Mouse (Mus musculus): ENCODE measurements around the gene Tnfrsf19. TPM values are rescaled to one million over a fixed set of nuclear protein-coding genes. Genes with fewer than 3 reads are reported as not detected.

Tnfrsf19 gene
- 4.0 and 4.7 TPM in 2 replicates for polyA plus RNA-seq (2012; rRNA removed)

DNA sequence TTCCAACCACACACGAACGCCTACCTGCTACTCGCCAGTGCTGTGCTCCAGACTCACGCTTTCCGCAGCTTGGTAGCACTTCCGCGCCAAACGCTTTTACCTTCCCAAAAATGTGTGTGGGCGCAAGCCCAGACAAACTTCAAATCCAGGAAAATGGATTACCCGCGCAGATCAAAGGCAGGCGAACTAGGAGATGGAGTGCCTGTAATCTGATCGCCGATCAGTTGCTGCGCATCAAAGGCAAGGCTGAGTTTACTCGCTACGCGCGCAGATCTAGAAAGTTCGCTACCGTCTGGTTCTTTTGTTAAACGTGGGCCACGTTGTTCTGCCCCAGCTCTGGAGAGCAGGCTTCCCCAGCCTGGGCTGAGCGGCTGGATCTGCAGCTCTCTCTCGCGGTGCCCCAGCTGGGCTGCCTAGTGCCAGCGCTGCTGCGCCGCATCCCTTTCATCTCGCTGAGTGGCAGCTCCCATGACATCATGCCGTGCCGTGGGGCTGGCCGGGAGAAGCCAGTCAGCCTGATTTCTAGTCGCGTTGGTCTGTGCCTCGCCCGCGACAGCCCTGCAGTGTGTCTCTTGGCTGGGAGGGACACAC is at the start of gene Tnfrsf19:
TSS of gene Tnfrsf19 (minus strand) at position 400 of the 591 bp plus-strand sequence.
- H3K4me1 ChIP-seq (ENCODE audit: control insufficient read depth, insufficient read depth, insufficient read length, low read length), result peaks cover 8% of the 10 kb centered on the region
- peak within 1 kb of the TSS; percentile 71 for H3K4me3 ChIP-seq (ENCODE audit: low read depth, low read length)
- no peak; the same call in 1 of the 2 replicates for TF ChIP-seq POLR2A (IDR thresholded peaks at IDR 0.05; ENCODE audit: low read depth, low read length)
- TF ChIP-seq CTCF (IDR thresholded peaks at IDR 0.05; ENCODE audit: extremely low read depth, insufficient read length, insufficient replicate concordance, low read depth, low read length), result no peak
- H3K27me3 ChIP-seq (ENCODE audit: control insufficient read depth, insufficient read depth, low read length), result peaks cover 5% of the 10 kb centered on the region; the same call in 1 of the 2 replicates
- no peaks in the 10 kb centered on the region for H3K36me3 ChIP-seq (ENCODE audit: control insufficient read depth, insufficient read depth, low read length)
- WGBS, result under 1% methylated on average over 38 of the region's 38 CpGs
- peak within 1 kb of the TSS; percentile 10 for H3K27ac ChIP-seq (ENCODE audit: insufficient read depth, low read depth, low read length)

DNA sequence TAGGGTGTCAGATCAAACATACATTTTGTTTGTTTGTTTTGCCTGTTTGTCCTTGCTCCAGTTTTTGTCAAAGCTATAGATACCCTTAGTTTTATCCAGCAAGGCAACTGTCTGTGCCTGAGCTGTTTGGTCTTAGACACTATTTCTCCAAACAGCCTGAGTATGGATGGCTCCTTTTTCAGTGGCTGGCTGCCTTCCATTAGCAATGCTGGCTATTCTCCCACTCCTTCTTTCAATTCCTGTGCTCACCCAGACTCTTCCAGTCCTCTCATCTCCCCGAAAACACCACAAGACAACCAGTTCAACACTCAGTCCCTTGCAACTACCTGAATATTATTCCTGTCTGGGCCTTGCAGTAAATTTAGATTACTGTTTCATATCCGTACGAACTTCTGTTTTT is 45.8 kb upstream of the Tnfrsf19 start:
- no peaks in the 10 kb centered on the region for H3K4me1 ChIP-seq (ENCODE audit: control insufficient read depth, insufficient read depth, insufficient read length, low read length)
- no peaks in the 10 kb centered on the region for H3K27me3 ChIP-seq (ENCODE audit: control insufficient read depth, insufficient read depth, low read length)
- no peak for TF ChIP-seq POLR2A (IDR thresholded peaks at IDR 0.05; ENCODE audit: low read depth, low read length)
- no peak for TF ChIP-seq CTCF (IDR thresholded peaks at IDR 0.05; ENCODE audit: extremely low read depth, insufficient read length, insufficient replicate concordance, low read depth, low read length)
- no peak overlapping the region for H3K27ac ChIP-seq (ENCODE audit: insufficient read depth, low read depth, low read length)
- no peak overlapping the region for H3K4me3 ChIP-seq (ENCODE audit: low read depth, low read length)
- no peaks in the 10 kb centered on the region for H3K36me3 ChIP-seq (ENCODE audit: control insufficient read depth, insufficient read depth, low read length)
- WGBS, result 79% methylated on average over 3 of the region's 3 CpGs

DNA sequence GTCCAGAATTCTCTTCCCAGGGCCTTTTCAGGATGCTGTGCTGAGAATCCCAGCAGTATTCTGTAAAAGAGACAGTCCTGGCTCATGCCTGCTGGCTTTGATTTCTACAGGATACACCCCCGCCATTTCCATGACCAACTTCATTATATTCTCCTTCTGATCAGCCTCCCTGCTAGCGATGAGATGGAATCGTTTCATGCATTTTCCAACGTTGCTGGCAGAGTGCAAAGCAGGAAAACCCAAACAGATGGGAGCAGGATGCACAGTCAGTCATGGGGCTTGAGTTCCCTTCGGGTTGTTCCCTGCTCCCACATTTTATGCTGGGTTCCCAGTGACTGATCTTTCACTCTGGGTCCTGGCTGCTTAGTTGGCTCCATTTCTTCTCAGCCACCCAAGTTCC is 44.7 kb upstream of the Tnfrsf19 start:
- Histone ChIP-seq H3K4me3 (ENCODE audit: low read depth, low read length) (no peak overlapping the region), H3K27ac (ENCODE audit: insufficient read depth, low read depth, low read length) (no peak overlapping the region), H3K27me3 (ENCODE audit: control insufficient read depth, insufficient read depth, low read length) (no peaks in the 10 kb centered on the region), H3K4me1 (ENCODE audit: control insufficient read depth, insufficient read depth, insufficient read length, low read length) (no peaks in the 10 kb centered on the region), H3K36me3 (ENCODE audit: control insufficient read depth, insufficient read depth, low read length) (no peaks in the 10 kb centered on the region)
- WGBS, result 79% methylated on average over 5 of the region's 5 CpGs
- TF ChIP-seq POLR2A (IDR thresholded peaks at IDR 0.05; ENCODE audit: low read depth, low read length), result no peak
- TF ChIP-seq CTCF (IDR thresholded peaks at IDR 0.05; ENCODE audit: extremely low read depth, insufficient read length, insufficient replicate concordance, low read depth, low read length), result no peak

DNA sequence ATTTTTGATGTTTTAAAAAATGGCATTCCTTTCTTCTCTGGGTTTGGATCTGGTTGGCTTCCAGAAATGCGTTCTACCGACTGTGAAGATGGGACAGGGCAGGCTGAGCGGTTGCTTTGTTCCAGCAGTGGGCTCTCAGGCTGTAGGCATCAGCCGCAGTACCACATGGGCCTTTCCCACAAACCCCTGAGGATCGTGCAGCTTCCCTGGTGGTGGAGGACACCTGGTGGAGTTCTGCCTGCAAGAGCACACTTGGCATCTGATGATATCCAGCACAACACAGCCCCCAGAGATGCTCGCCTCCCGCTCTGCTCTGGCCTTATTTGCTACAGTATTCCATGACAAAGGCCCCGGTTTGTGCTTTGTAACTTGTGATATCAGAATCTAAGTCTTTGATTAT is 41.9 kb upstream of the Tnfrsf19 start:
- no peak overlapping the region for H3K4me3 ChIP-seq (ENCODE audit: low read depth, low read length)
- H3K27me3 ChIP-seq (ENCODE audit: control insufficient read depth, insufficient read depth, low read length), result no peaks in the 10 kb centered on the region
- H3K36me3 ChIP-seq (ENCODE audit: control insufficient read depth, insufficient read depth, low read length), result no peaks in the 10 kb centered on the region
- 80% methylated on average over 8 of the region's 8 CpGs for WGBS
- no peaks in the 10 kb centered on the region for H3K4me1 ChIP-seq (ENCODE audit: control insufficient read depth, insufficient read depth, insufficient read length, low read length)
- no peak overlapping the region for H3K27ac ChIP-seq (ENCODE audit: insufficient read depth, low read depth, low read length)
- TF ChIP-seq CTCF (IDR thresholded peaks at IDR 0.05; ENCODE audit: extremely low read depth, insufficient read length, insufficient replicate concordance, low read depth, low read length) (no peak), POLR2A (IDR thresholded peaks at IDR 0.05; ENCODE audit: low read depth, low read length) (no peak)

DNA sequence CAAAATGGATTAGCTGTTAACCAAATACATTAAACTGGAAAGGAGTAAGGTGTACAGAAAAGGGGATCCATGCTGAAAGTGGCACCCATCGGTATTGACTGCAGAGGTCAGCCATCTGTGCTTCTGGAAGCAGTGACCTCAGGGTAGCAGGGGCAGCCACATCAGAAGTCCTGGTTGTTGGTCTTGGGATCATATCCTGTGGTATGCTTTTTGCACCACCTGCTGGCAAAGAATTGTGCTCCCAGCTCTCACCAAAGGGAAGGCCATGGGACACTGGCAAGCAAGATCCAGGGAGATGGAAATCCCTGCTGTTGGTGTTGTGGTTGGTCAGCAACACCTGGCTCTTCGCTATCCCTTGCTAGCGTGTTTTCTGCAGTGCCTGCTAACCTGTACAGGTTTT is 39.0 kb upstream of the Tnfrsf19 start:
- TF ChIP-seq CTCF (IDR thresholded peaks at IDR 0.05; ENCODE audit: extremely low read depth, insufficient read length, insufficient replicate concordance, low read depth, low read length), result peak; percentile 53; the same call in 1 of the 2 replicates
- no peak for TF ChIP-seq POLR2A (IDR thresholded peaks at IDR 0.05; ENCODE audit: low read depth, low read length)
- Histone ChIP-seq H3K4me3 (ENCODE audit: low read depth, low read length) (no peak overlapping the region), H3K36me3 (ENCODE audit: control insufficient read depth, insufficient read depth, low read length) (no peaks in the 10 kb centered on the region), H3K4me1 (ENCODE audit: control insufficient read depth, insufficient read depth, insufficient read length, low read length) (no peaks in the 10 kb centered on the region), H3K27ac (ENCODE audit: insufficient read depth, low read depth, low read length) (no peak overlapping the region), H3K27me3 (ENCODE audit: control insufficient read depth, insufficient read depth, low read length) (no peaks in the 10 kb centered on the region)
- 60% methylated on average over 3 of the region's 3 CpGs for WGBS

DNA sequence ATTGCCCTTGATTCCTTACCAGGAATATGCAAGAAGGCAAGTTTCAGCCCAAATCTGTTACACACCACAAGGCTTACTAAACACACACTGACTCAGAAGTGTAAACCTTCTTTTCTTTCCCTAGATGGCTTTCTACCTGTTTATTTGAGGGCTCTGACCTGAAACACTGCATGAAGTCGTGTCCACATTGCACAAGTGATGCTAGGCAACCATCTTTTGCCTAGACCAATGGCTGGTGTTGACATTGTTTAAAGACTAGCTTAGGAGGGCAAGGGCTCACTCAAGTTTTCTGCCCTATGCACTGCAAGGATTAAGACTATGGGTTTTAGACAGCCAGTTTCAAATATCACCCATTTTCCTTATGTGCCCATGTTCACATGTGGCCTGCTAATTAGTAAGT is 23.3 kb upstream of the Tnfrsf19 start:
- H3K4me1 ChIP-seq (ENCODE audit: control insufficient read depth, insufficient read depth, insufficient read length, low read length), result no peaks in the 10 kb centered on the region
- no peak for TF ChIP-seq CTCF (IDR thresholded peaks at IDR 0.05; ENCODE audit: extremely low read depth, insufficient read length, insufficient replicate concordance, low read depth, low read length)
- no peaks in the 10 kb centered on the region for H3K36me3 ChIP-seq (ENCODE audit: control insufficient read depth, insufficient read depth, low read length)
- H3K4me3 ChIP-seq (ENCODE audit: low read depth, low read length), result no peak overlapping the region
- WGBS, result 70% methylated on average over 1 of the region's 1 CpGs
- no peaks in the 10 kb centered on the region for H3K27me3 ChIP-seq (ENCODE audit: control insufficient read depth, insufficient read depth, low read length)
- H3K27ac ChIP-seq (ENCODE audit: insufficient read depth, low read depth, low read length), result no peak overlapping the region

DNA sequence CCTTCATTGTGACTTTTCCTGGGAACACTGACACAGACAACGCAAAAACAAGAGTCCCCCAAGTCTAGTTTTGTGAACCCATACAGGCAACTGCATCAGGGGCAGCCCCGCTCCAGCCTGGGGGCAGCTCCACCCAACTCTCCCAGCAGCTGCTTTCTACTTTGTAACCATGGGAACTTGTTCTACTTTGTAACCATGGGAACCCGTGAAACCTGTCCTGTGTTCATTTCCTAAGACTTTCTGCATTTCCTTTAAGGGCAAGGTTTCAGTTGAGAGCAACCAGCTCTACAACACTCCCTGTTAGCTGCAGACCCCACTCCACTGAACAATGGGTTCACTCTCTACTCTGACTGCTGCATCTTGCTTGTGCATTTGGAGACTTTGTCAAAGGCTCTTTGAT is 15.4 kb upstream of the Tnfrsf19 start:
- Histone ChIP-seq H3K27me3 (ENCODE audit: control insufficient read depth, insufficient read depth, low read length) (no peaks in the 10 kb centered on the region), H3K27ac (ENCODE audit: insufficient read depth, low read depth, low read length) (no peak overlapping the region), H3K4me3 (ENCODE audit: low read depth, low read length) (no peak overlapping the region), H3K4me1 (ENCODE audit: control insufficient read depth, insufficient read depth, insufficient read length, low read length) (no peaks in the 10 kb centered on the region; the same call in 1 of the 2 replicates), H3K36me3 (ENCODE audit: control insufficient read depth, insufficient read depth, low read length) (no peaks in the 10 kb centered on the region)
- 69% methylated on average over 3 of the region's 3 CpGs for WGBS
- no peak for TF ChIP-seq POLR2A (IDR thresholded peaks at IDR 0.05; ENCODE audit: low read depth, low read length)
- no peak for TF ChIP-seq CTCF (IDR thresholded peaks at IDR 0.05; ENCODE audit: extremely low read depth, insufficient read length, insufficient replicate concordance, low read depth, low read length)

Measured in small intestine, adult 2 months (tissue).